Mouse (Mus musculus) stomach, embryonic 16.5 days (tissue): ENCODE data around the gene Rapgef4. TPM values are rescaled to one million over a fixed set of nuclear protein-coding genes. Genes with fewer than 3 reads are reported as not detected.

Source experiments
- ATAC-seq: fragments of 200-750 bp; cut with Nextera tagmentation; 2 replicates; pipeline ENCODE4 v1.8.0; 2017; ENCODE audit warnings: moderate number of reproducible peaks, moderate TSS enrichment; ENCODE audit not compliant: insufficient read depth, low FRiP score
- H3K27ac ChIP-seq: fragments of 300-500 bp; sonication (generic); 2 replicates; pipeline ENCODE4 v1.5.1; 2014; ENCODE audit warnings: low read length
- H3K27me3 ChIP-seq: fragments of 300-500 bp; sonication (generic); 2 replicates; pipeline ENCODE4 v1.6.1; 2014; ENCODE audit warnings: low read length, control low read depth, mixed read lengths; ENCODE audit not compliant: control insufficient read depth, insufficient read depth
- H3K36me3 ChIP-seq: fragments of 300-500 bp; sonication (generic); 2 replicates; pipeline ENCODE4 v1.6.1; 2014; ENCODE audit warnings: low read length; ENCODE audit not compliant: control insufficient read depth, insufficient read depth
- H3K4me1 ChIP-seq: fragments of 300-500 bp; sonication (generic); 2 replicates; pipeline ENCODE4 v1.6.1; 2014; ENCODE audit warnings: low read length, control low read depth, mixed read lengths; ENCODE audit not compliant: control insufficient read depth, insufficient read depth
- H3K4me2 ChIP-seq: fragments of 300-500 bp; sonication (generic); 2 replicates; pipeline ENCODE4 v1.6.1; 2014; ENCODE audit warnings: low read depth, low read length, mixed read lengths
- H3K4me3 ChIP-seq: fragments of 300-500 bp; sonication (generic); replicated peaks from 2 replicates; pipeline ENCODE4 v1.5.1; 2014; ENCODE audit warnings: mild to moderate bottlenecking, low read length
- H3K9ac ChIP-seq: fragments of 300-500 bp; sonication (generic); 2 replicates; pipeline ENCODE4 v1.6.1; 2014; ENCODE audit warnings: low read length
- H3K9me3 ChIP-seq: fragments of 300-500 bp; sonication (generic); replicated peaks from 2 replicates; pipeline ENCODE4 v1.6.1; 2016; ENCODE audit warnings: low read length, control low read depth; ENCODE audit not compliant: control insufficient read depth
- WGBS: fragments of 180-500 bp; shearing (Covaris S2); extraction: QIAGEN DNeasy Blood & Tissue Kit; methylation state at CpG from one replicate; pipeline ENCODE4 v1.1.7; 2014; 5-methylcytosine and 5-hydroxymethylcytosine counted together
- polyA plus RNA-seq: library from polyadenylated mRNA; unstranded; fragments of >200 nt; fragmentation: Nextera tagmentation; extraction: Ambion mirVana; gene quantifications from 2 replicates; pipeline ENCODE4 v1.2.1, GENCODE M21; 2015

The Rapgef4 gene
- polyA plus RNA-seq, 1 experiment from 2014 or later: 5.6 TPM

DNA sequence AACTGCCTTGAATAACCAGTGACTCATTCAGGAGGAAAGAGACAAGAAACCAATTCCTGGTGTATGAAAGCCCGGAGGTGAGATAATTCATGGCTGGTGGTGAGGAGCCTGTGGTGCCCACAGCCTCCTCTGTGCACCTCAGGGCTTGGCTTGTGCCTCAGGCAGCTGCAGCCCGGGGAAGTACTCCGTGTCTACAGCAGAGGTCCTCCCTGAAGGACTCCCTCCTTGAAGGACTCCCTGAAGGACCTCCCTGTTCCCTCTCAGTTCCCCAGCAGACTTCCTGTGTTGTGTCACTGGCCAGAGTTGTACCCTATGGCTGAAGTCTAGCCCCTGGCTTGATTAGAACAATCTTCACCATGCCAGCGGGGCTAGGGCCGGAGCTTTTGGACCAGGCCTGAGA is 50.7 kb downstream of the Rapgef4 start:
- H3K9me3 ChIP-seq: no peaks in the 10 kb centered on the region
- no peak for ATAC-seq
- no peaks in the 10 kb centered on the region for H3K4me1 ChIP-seq
- 76% methylated on average over 5 of the region's 5 CpGs for WGBS
- no peaks in the 10 kb centered on the region for H3K27me3 ChIP-seq
- H3K9ac ChIP-seq: no peak overlapping the region
- H3K4me3 ChIP-seq: no peak overlapping the region
- no peaks in the 10 kb centered on the region for H3K36me3 ChIP-seq
- no peak overlapping the region for H3K4me2 ChIP-seq
- no peak overlapping the region for H3K27ac ChIP-seq

- no peaks in the 10 kb centered on the region for H3K27me3 ChIP-seq
- WGBS: 52% methylated on average over 8 of the region's 8 CpGs
- H3K36me3 ChIP-seq: no peaks in the 10 kb centered on the region
- no peak overlapping the region for H3K4me2 ChIP-seq
- no peak overlapping the region for H3K4me3 ChIP-seq
- peaks cover 5% of the 10 kb centered on the region for H3K4me1 ChIP-seq
- H3K9me3 ChIP-seq: no peaks in the 10 kb centered on the region
- no peak for ATAC-seq
- no peak overlapping the region for H3K9ac ChIP-seq
- no peak overlapping the region for H3K27ac ChIP-seq
Observed at GRCm38 (mm10) chr2:72035616-72036015, 54.6 kb downstream of the Rapgef4 start.

GRCm38 (mm10) chr2:72037357-72037756 is 56.3 kb downstream of the Rapgef4 start:
- H3K4me2 ChIP-seq: no peak overlapping the region
- no peak overlapping the region for H3K27ac ChIP-seq
- H3K4me3 ChIP-seq: no peak overlapping the region
- H3K9me3 ChIP-seq: no peaks in the 10 kb centered on the region
- H3K9ac ChIP-seq: no peak overlapping the region
- H3K4me1 ChIP-seq: peaks cover 5% of the 10 kb centered on the region
- no peaks in the 10 kb centered on the region for H3K36me3 ChIP-seq
- H3K27me3 ChIP-seq: no peaks in the 10 kb centered on the region
- ATAC-seq: no peak
- WGBS: 91% methylated on average over 5 of the region's 5 CpGs

GRCm38 (mm10) chr2:72038235-72038634 is 57.2 kb downstream of the Rapgef4 start:
- Histone ChIP-seq H3K36me3 (no peaks in the 10 kb centered on the region), H3K27me3 (no peaks in the 10 kb centered on the region), H3K9me3 (no peaks in the 10 kb centered on the region), H3K9ac (no peak overlapping the region), H3K4me2 (0 out of 2 replicates have a peak overlapping the region, but pooled peaks have one; percentile 30), H3K4me1 (peaks cover 5% of the 10 kb centered on the region), H3K27ac (peak overlapping the region; percentile 12; the same call in 1 of the 2 replicates), H3K4me3 (no peak overlapping the region)
- 10% methylated on average over 1 of the region's 1 CpGs for WGBS
- ATAC-seq: no peak; the same call in 1 of the 2 replicates

DNA sequence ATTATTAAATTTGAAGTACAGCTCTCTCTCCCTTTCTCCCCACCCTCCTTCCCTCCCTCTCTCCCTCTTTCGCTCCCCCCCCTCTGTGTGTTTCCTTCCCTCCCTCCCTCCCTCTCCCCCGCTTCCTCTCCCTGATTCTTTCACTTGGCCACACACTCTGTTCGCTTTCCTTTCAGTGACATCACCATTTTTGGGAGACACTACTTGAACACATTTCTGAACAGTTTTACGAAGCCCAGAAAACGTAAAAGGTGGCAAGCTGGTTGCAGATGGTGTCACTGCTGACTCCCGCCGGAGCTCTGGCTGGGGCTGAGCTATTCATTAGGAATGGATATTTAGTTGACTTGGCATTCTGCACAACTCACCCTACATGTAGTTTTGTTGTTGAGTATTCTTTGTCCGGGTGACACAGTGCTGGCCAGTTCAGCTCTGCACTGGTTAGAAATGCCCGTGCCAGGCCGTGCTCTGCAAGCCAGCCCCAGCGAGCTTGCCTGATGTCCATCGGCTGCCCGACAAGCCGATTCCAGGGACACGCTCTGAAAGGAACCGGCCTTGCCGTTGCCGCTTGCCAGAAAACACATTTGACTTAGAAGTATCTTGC is 57.7 kb downstream of the Rapgef4 start:
- no peak overlapping the region for H3K4me3 ChIP-seq
- H3K4me2 ChIP-seq: peak overlapping the region; percentile 30; the same call in 1 of the 2 replicates
- peaks cover 5% of the 10 kb centered on the region for H3K4me1 ChIP-seq
- 57% methylated on average over 18 of the region's 18 CpGs for WGBS
- peak overlapping the region; percentile 12 for H3K27ac ChIP-seq
- H3K36me3 ChIP-seq: no peaks in the 10 kb centered on the region
- peak overlapping the region; percentile 38; the same call in 1 of the 2 replicates for H3K9ac ChIP-seq
- peak; percentile 53; the same call in 1 of the 2 replicates for ATAC-seq
- no peaks in the 10 kb centered on the region for H3K27me3 ChIP-seq
- no peaks in the 10 kb centered on the region for H3K9me3 ChIP-seq

GRCm38 (mm10) chr2:72039522-72040045 is 58.5 kb downstream of the Rapgef4 start:
- no peak for ATAC-seq
- H3K4me3 ChIP-seq: no peak overlapping the region
- peaks cover 5% of the 10 kb centered on the region for H3K4me1 ChIP-seq
- H3K27ac ChIP-seq: no peak overlapping the region
- WGBS: 78% methylated on average over 8 of the region's 8 CpGs
- H3K27me3 ChIP-seq: no peaks in the 10 kb centered on the region
- no peak overlapping the region for H3K9ac ChIP-seq
- no peak overlapping the region for H3K4me2 ChIP-seq
- no peaks in the 10 kb centered on the region for H3K36me3 ChIP-seq
- H3K9me3 ChIP-seq: no peaks in the 10 kb centered on the region

GRCm38 (mm10) chr2:72041087-72041486 is 60.0 kb downstream of the Rapgef4 start:
- no peak overlapping the region for H3K9ac ChIP-seq
- no peak overlapping the region for H3K4me2 ChIP-seq
- ATAC-seq: no peak
- WGBS: 87% methylated on average over 6 of the region's 6 CpGs
- no peaks in the 10 kb centered on the region for H3K36me3 ChIP-seq
- no peak overlapping the region for H3K4me3 ChIP-seq
- H3K27ac ChIP-seq: no peak overlapping the region
- H3K27me3 ChIP-seq: no peaks in the 10 kb centered on the region
- H3K4me1 ChIP-seq: peaks cover 5% of the 10 kb centered on the region
- H3K9me3 ChIP-seq: no peaks in the 10 kb centered on the region

DNA sequence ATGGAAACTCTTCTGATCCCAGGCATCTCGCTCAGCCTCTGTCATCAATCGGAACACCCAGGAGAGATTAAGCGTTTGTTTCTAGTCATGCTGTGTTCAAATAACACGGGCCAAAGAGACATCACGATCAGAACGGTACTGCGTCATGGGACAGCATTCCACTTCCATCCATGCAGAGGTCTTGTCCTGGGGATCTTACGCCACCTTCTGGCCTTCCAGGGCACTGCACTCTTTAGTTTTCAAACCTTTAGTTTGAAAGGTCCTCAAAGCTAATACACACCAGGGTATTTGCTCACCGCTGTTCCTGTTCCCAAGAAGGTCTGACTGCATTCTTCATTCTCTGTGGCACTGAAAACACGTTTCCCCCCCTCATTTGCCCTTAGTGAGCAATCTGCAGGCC is 61.1 kb downstream of the Rapgef4 start:
- no peak overlapping the region for H3K4me3 ChIP-seq
- H3K27me3 ChIP-seq: no peaks in the 10 kb centered on the region
- WGBS: 89% methylated on average over 10 of the region's 10 CpGs
- ATAC-seq: no peak
- no peaks in the 10 kb centered on the region for H3K9me3 ChIP-seq
- H3K9ac ChIP-seq: no peak overlapping the region
- no peak overlapping the region for H3K4me2 ChIP-seq
- no peak overlapping the region for H3K27ac ChIP-seq
- H3K36me3 ChIP-seq: no peaks in the 10 kb centered on the region
- peaks cover 5% of the 10 kb centered on the region for H3K4me1 ChIP-seq

GRCm38 (mm10) chr2:72044191-72044590 is 63.2 kb downstream of the Rapgef4 start:
- no peaks in the 10 kb centered on the region for H3K27me3 ChIP-seq
- H3K4me1 ChIP-seq: no peaks in the 10 kb centered on the region
- ATAC-seq: no peak
- no peaks in the 10 kb centered on the region for H3K36me3 ChIP-seq
- H3K4me3 ChIP-seq: no peak overlapping the region
- H3K9ac ChIP-seq: no peak overlapping the region
- no peak overlapping the region for H3K27ac ChIP-seq
- H3K9me3 ChIP-seq: no peaks in the 10 kb centered on the region
- H3K4me2 ChIP-seq: no peak overlapping the region
- 24% methylated on average over 6 of the region's 6 CpGs for WGBS
